Mouse (Mus musculus) lung, embryonic 15.5 days (tissue): ENCODE measurements around the gene Clec2d. TPM values are rescaled to one million over a fixed set of nuclear protein-coding genes. Genes with fewer than 3 reads are reported as not detected.
"Not testable (repeated sequence)": the region's sequence is repeated elsewhere in the genome, so short reads cannot be mapped to it uniquely, and the experiment has no call there.

ENCODE experiments used
- ATAC-seq: fragments of 200-750 bp; cut with Nextera tagmentation; 2 replicates; pipeline ENCODE4 v1.8.0; 2017; ENCODE audit warnings: moderate number of reproducible peaks, borderline replicate concordance; ENCODE audit not compliant: low FRiP score, low TSS enrichment; ENCODE audit errors: extremely low read depth
- H3K27ac ChIP-seq: fragments of 300-500 bp; sonication (generic); 2 replicates; pipeline ENCODE4 v1.5.1; 2015; ENCODE audit warnings: moderate library complexity, mild to moderate bottlenecking, inconsistent platforms
- H3K27me3 ChIP-seq: fragments of 300-500 bp; sonication (generic); 2 replicates; pipeline ENCODE4 v1.6.1; 2015; ENCODE audit warnings: inconsistent platforms
- H3K36me3 ChIP-seq: fragments of 300-500 bp; sonication (generic); 2 replicates; pipeline ENCODE4 v1.6.1; 2015; ENCODE audit warnings: inconsistent platforms
- H3K4me1 ChIP-seq: fragments of 300-500 bp; sonication (generic); 2 replicates; pipeline ENCODE4 v1.6.1; 2015; ENCODE audit warnings: inconsistent platforms
- H3K4me2 ChIP-seq: fragments of 300-500 bp; sonication (generic); 2 replicates; pipeline ENCODE4 v1.6.1; 2015; ENCODE audit warnings: inconsistent platforms, mild to moderate bottlenecking, moderate library complexity
- H3K4me3 ChIP-seq: fragments of 300-500 bp; sonication (generic); 2 replicates; pipeline ENCODE4 v1.5.1; 2015; ENCODE audit warnings: mild to moderate bottlenecking, inconsistent platforms
- H3K9ac ChIP-seq: fragments of 300-500 bp; sonication (generic); 2 replicates; pipeline ENCODE4 v1.6.1; 2015; ENCODE audit warnings: inconsistent platforms
- H3K9me3 ChIP-seq: fragments of 300-500 bp; sonication (generic); 2 replicates; pipeline ENCODE4 v1.6.1; 2016; ENCODE audit warnings: inconsistent platforms
- WGBS: fragments of 180-500 bp; shearing (Covaris S2); methylation state at CpG from one replicate; pipeline ENCODE4 v1.1.7; 2015; 5-methylcytosine and 5-hydroxymethylcytosine counted together
- polyA plus RNA-seq: library from polyadenylated mRNA; unstranded; fragments of >200 nt; fragmentation: Nextera tagmentation; extraction: Ambion mirVana; gene quantifications from 2 replicates; pipeline ENCODE4 v1.2.1, GENCODE M21; 2015

The Clec2d gene
- polyA plus RNA-seq, 1 experiment from 2014 or later = 1.5 TPM

DNA sequence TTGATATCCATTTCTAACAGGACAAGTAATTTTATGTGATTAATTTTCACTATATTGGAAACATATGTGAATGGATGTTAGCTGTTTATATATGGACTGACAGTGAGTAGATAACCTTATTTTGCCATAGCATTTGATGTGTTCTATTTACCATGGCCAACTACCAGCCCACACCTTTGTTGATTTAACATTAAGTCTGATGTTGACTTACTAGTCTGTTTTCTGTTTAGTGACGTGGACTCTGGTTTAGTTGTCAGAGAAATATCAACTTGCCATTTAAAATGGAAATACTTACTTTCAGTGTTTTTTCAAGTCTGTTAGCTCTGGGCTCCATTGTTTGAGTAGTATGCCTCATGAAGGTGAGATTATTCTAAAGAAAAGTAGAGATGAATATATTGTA is 3.8 kb upstream of the Clec2d start:
- Histone ChIP-seq H3K9ac (no peak overlapping the region), H3K4me2 (no peak overlapping the region), H3K27ac (no peak overlapping the region), H3K9me3 (no peaks in the 10 kb centered on the region), H3K27me3 (no peaks in the 10 kb centered on the region), H3K4me1 (no peaks in the 10 kb centered on the region), H3K4me3 (no peak overlapping the region), H3K36me3 (no peaks in the 10 kb centered on the region)
- no peak for ATAC-seq
- 80% methylated on average over 1 of the region's 1 CpGs for WGBS

DNA sequence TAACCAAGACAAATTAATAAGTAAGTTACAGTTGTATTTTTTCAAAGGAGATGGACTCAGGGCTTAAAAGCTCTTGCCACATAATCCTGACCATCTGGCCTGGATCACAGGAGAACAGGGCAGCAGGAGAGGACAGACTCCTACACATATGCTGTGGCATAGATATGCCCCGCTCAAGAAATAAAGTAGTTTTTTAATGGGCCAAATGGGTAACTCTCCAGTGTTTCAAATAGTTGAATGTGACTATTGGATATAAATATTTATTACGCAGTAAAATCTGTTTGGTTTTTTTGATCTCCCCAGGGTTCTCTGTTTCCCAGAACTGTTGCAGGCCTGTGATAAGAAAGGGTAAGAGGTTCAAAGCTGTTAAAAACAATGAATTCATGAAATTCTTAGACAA is 1.1 kb upstream of the Clec2d start:
- H3K4me2 ChIP-seq = no peak overlapping the region
- no peaks in the 10 kb centered on the region for H3K27me3 ChIP-seq
- H3K4me1 ChIP-seq = peaks cover 14% of the 10 kb centered on the region; the same call in 1 of the 2 replicates
- peak overlapping the region; percentile 9; the same call in 1 of the 2 replicates for H3K27ac ChIP-seq
- no peak overlapping the region for H3K9ac ChIP-seq
- H3K4me3 ChIP-seq = no peak overlapping the region
- peaks cover 10% of the 10 kb centered on the region for H3K36me3 ChIP-seq
- WGBS = 88% methylated on average over 2 of the region's 2 CpGs
- H3K9me3 ChIP-seq = no peaks in the 10 kb centered on the region
- no peak for ATAC-seq

- not testable (repeated sequence) for H3K9me3 ChIP-seq, H3K4me3 ChIP-seq, H3K4me2 ChIP-seq, ATAC-seq, H3K9ac ChIP-seq, H3K27me3 ChIP-seq
- Histone ChIP-seq H3K27ac (peak overlapping the region; percentile 9; the same call in 1 of the 2 replicates), H3K36me3 (peaks cover 16% of the 10 kb centered on the region), H3K4me1 (peaks cover 14% of the 10 kb centered on the region; the same call in 1 of the 2 replicates)
- WGBS = 61% methylated on average over 1 of the region's 1 CpGs
Observed at GRCm38 (mm10) chr6:129179831-129180230, 584 bp upstream of the Clec2d start.

DNA sequence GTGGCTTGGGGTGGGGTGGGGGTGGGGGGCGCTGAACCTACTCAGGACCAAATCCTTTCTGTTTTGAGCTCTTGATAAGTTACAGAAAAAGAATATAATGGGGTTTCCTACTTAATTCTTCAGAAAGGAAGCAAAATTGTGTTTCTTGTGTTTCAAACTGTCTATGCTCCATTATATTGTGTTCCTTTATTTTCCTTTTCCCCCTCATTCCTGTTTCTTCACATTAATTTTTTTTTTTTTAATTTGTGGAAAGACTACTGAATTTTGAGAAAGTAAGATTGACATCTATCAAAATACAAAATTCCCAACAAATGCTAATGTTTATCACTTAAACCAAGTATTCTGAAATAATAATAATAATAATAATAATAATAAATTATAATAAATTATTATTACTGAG is 834 bp downstream of the Clec2d start:
- H3K4me1 ChIP-seq = peaks cover 14% of the 10 kb centered on the region; the same call in 1 of the 2 replicates
- 0% methylated on average over 1 of the region's 1 CpGs for WGBS
- no peak for ATAC-seq

DNA sequence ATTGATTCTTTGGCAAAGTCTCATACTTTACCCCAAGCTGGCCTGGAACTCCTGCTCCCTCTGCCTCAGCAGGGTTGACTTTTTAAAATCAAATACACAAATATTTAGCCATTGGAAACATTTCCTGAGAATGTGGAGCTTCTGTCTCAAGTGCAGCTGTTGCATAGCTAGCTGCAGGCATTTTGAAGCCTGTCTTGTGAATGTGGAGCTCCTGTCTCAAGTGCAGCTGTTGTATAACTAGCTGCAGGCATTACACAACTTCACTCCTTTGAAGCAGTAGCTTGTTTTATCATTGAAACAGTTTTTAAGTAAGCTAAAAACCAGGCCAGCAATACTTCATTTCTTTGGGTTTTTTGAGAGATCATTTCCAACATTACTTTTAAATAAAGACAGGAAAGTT is 1.3 kb downstream of the Clec2d start:
- Histone ChIP-seq H3K27ac (peak overlapping the region; percentile 87), H3K36me3 (peaks cover 32% of the 10 kb centered on the region), H3K9me3 (no peaks in the 10 kb centered on the region), H3K4me1 (peaks cover 14% of the 10 kb centered on the region; the same call in 1 of the 2 replicates), H3K27me3 (no peaks in the 10 kb centered on the region), H3K4me3 (peak overlapping the region; percentile 45), H3K4me2 (peak overlapping the region; percentile 46), H3K9ac (no peak overlapping the region; the same call in 1 of the 2 replicates)
- peak; percentile 84; the same call in 1 of the 2 replicates for ATAC-seq

More for the DNA sequence above, 834 bp downstream of the Clec2d start:
- Histone ChIP-seq H3K9ac (peak overlapping the region; percentile 73), H3K9me3 (no peaks in the 10 kb centered on the region), H3K4me3 (peak overlapping the region; percentile 55), H3K27ac (peak overlapping the region; percentile 99), H3K36me3 (peaks cover 28% of the 10 kb centered on the region), H3K27me3 (no peaks in the 10 kb centered on the region), H3K4me2 (peak overlapping the region; percentile 50)

- H3K27ac ChIP-seq = peak overlapping the region; percentile 77
- peaks cover 35% of the 10 kb centered on the region for H3K36me3 ChIP-seq
- WGBS = 46% methylated on average over 1 of the region's 1 CpGs
- no peak for ATAC-seq
- H3K4me2 ChIP-seq = peak overlapping the region; percentile 61
- no peaks in the 10 kb centered on the region for H3K27me3 ChIP-seq
- H3K9me3 ChIP-seq = no peaks in the 10 kb centered on the region
- peaks cover 14% of the 10 kb centered on the region; the same call in 1 of the 2 replicates for H3K4me1 ChIP-seq
- H3K4me3 ChIP-seq = peak overlapping the region; percentile 34
- H3K9ac ChIP-seq = no peak overlapping the region
Observed at GRCm38 (mm10) chr6:129182518-129182917, 2.1 kb downstream of the Clec2d start.

DNA sequence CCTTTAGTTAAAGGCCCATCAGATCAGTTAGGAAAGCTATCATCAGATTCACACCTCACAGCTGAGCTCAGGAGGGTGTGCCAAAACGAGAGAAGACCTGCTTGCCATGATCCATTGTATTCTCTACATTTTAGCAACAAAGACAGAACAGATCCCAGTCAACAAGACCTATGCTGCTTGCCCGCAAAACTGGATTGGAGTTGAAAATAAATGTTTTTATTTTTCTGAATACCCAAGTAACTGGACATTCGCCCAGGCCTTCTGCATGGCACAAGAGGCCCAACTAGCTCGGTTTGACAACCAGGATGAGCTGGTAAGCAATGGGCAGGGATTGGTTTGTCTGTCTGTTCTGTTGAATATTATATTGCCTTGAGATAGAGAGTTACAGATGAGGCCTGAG is 3.6 kb downstream of the Clec2d start:
- Histone ChIP-seq H3K36me3 (peaks cover 35% of the 10 kb centered on the region), H3K4me2 (peak overlapping the region; percentile 43), H3K4me1 (peaks cover 14% of the 10 kb centered on the region; the same call in 1 of the 2 replicates), H3K27ac (peak overlapping the region; percentile 24; the same call in 1 of the 2 replicates)
- not testable (repeated sequence) for H3K9ac ChIP-seq, H3K4me3 ChIP-seq, H3K9me3 ChIP-seq, H3K27me3 ChIP-seq, ATAC-seq
- WGBS = 86% methylated on average over 4 of the region's 4 CpGs

DNA sequence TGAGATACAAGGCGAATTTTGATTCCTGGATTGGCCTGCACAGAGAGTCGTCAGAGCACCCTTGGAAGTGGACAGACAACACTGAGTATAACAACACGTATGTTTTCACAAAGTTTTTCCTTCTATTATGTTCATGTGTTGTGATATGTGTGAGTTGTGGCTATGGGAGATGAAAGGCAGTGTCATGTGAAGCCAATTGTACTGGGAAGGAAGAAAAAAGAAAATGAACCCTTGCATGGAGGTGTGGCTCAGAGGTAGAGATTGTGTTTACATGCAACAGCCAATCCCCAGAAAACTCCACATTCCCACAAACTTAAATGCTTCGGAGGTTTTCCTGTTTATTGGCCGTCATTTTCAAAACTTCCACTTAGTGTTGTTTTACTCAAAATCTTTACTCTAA is 4.4 kb downstream of the Clec2d start:
- H3K36me3 ChIP-seq = peaks cover 35% of the 10 kb centered on the region
- H3K27ac ChIP-seq = no peak overlapping the region
- H3K4me1 ChIP-seq = peaks cover 14% of the 10 kb centered on the region; the same call in 1 of the 2 replicates
- H3K27me3 ChIP-seq = no peaks in the 10 kb centered on the region
- H3K9ac ChIP-seq = no peak overlapping the region
- H3K9me3 ChIP-seq = no peaks in the 10 kb centered on the region
- H3K4me2 ChIP-seq = peak overlapping the region; percentile 20; the same call in 1 of the 2 replicates
- ATAC-seq = no peak
- 58% methylated on average over 5 of the region's 5 CpGs for WGBS
- H3K4me3 ChIP-seq = no peak overlapping the region

DNA sequence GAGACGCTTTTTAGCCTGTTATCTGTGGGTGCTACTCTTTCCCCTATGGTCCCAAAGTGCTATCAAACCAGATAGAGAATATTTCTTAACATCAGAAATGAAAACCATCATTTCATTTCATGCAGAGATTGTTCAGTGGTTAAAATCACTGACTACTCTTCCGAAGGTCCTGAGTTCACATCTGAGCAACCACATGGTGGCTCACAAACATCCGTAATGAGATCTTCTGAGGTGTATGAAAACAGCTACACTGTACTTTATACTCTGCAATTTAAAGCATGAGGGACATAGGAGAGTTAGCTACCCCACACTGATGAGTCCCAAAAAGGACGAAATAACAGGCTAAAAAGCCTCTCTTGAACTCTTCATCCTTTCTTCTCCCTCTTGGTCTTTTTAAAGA is 5.6 kb downstream of the Clec2d start:
- 85% methylated on average over 4 of the region's 4 CpGs for WGBS
- Histone ChIP-seq H3K9ac (no peak overlapping the region), H3K27me3 (no peaks in the 10 kb centered on the region), H3K4me3 (no peak overlapping the region), H3K36me3 (peaks cover 35% of the 10 kb centered on the region), H3K4me1 (peaks cover 14% of the 10 kb centered on the region; the same call in 1 of the 2 replicates), H3K9me3 (no peaks in the 10 kb centered on the region), H3K27ac (no peak overlapping the region), H3K4me2 (no peak overlapping the region)
- no peak for ATAC-seq

GRCm38 (mm10) chr6:129186457-129187199 is 6.2 kb downstream of the Clec2d start:
- Histone ChIP-seq H3K4me1 (peaks cover 14% of the 10 kb centered on the region; the same call in 1 of the 2 replicates), H3K9me3 (no peaks in the 10 kb centered on the region), H3K27me3 (no peaks in the 10 kb centered on the region), H3K27ac (no peak overlapping the region), H3K4me2 (no peak overlapping the region), H3K4me3 (no peak overlapping the region), H3K36me3 (peaks cover 35% of the 10 kb centered on the region), H3K9ac (no peak overlapping the region)
- no peak for ATAC-seq
- 92% methylated on average over 5 of the region's 5 CpGs for WGBS

DNA sequence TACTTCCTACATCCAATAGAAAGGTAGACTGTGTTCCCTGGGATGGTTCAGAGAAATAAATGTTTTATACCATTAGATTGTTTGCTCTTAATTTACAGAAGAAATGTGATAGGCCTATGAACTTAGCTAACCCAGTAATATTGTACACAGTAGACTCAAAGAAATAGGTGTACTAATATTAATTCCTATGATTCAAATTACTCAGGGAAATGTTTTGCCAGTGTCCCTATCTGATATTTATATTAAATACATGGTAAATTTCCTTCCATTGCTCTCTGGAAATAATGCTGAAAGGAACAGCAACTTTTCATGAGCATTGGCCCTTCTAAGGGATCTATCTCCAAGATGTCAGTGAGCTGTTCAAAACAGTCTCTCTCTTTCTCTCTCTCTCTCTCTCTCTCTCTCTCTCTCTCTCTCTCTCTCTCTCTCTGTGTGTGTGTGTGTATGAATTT is 6.8 kb downstream of the Clec2d start:
- no peak overlapping the region for H3K27ac ChIP-seq
- ATAC-seq = no peak
- peaks cover 14% of the 10 kb centered on the region; the same call in 1 of the 2 replicates for H3K4me1 ChIP-seq
- no peak overlapping the region for H3K4me3 ChIP-seq
- no peaks in the 10 kb centered on the region for H3K27me3 ChIP-seq
- no peaks in the 10 kb centered on the region for H3K9me3 ChIP-seq
- peaks cover 35% of the 10 kb centered on the region for H3K36me3 ChIP-seq
- H3K9ac ChIP-seq = no peak overlapping the region
- no peak overlapping the region for H3K4me2 ChIP-seq

DNA sequence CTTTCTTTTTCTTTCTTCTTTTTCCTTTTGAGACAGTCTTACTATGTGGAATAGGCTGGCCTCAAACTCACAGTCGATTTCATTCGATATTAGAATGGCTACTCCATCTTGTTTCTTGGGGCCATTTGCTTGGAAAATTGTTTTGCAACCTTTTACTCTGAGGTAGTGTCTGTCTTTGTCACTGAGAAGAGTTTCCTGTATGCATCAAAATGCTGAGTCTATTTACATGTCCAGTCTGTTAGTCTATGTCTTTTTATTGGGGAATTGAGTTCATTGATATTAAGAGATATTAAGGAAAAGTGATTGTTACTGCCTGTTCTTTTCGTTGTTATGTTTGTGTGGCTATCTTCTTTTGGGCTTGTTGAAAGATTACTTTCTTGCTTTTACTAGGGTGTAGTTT is 7.4 kb downstream of the Clec2d start:
- not testable (repeated sequence) for H3K4me1 ChIP-seq, H3K4me3 ChIP-seq, ATAC-seq, H3K9ac ChIP-seq, H3K4me2 ChIP-seq, H3K27me3 ChIP-seq, H3K27ac ChIP-seq, H3K9me3 ChIP-seq
- H3K36me3 ChIP-seq = peaks cover 35% of the 10 kb centered on the region
- WGBS = 97% methylated on average over 3 of the region's 3 CpGs
